Mouse (Mus musculus): ENCODE results near the gene Elobl. TPM values are rescaled to one million over a fixed set of nuclear protein-coding genes. Genes with fewer than 3 reads are reported as not detected.

Gene Elobl
- total RNA-seq, 2 experiments from 2014 or later, result not detected

- no peak for DNase-seq (ENCODE audit: low spot score in 2 of 2)
These were observed 28.8 kb downstream of the Elobl start for GRCm38 (mm10) chr11:88937886-88938285.

- DNase-seq (ENCODE audit: low spot score in 2 of 2), result no peak
These were observed 32.4 kb downstream of the Elobl start for GRCm38 (mm10) chr11:88934089-88935000.

GRCm38 (mm10) chr11:88933030-88933429 lies 33.7 kb downstream of the Elobl start:
- no peak for DNase-seq (ENCODE audit: low spot score in 2 of 2)

GRCm38 (mm10) chr11:88931692-88932530 lies 34.8 kb downstream of the Elobl start:
- DNase-seq (ENCODE audit: low spot score in 2 of 2), result no peak

- DNase-seq (ENCODE audit: low spot score in 2 of 2), result no peak
These were observed 40.2 kb downstream of the Elobl start for GRCm38 (mm10) chr11:88926566-88926965.

Other genes with a start within 250 kb of the Elobl start
- 100 to 1,000 TPM; 116 to 121 TPM for gene Msi2, start 248.4 kb downstream of the Elobl start, total RNA-seq (2021)
- gene Akap1, start 102.3 kb downstream of the Elobl start, total RNA-seq (2021), result 10 to 100 TPM; 38.9 to 39.8 TPM
- gene Scpep1, start 11.5 kb downstream of the Elobl start, total RNA-seq (2021), result 10 to 100 TPM; 17.0 to 17.4 TPM
- 10 to 100 TPM; 16.3 to 19.5 TPM for gene Coil, start 3.3 kb upstream of the Elobl start, total RNA-seq (2021)
- 1 to 10 TPM; 4.0 to 5.2 TPM for gene Trim25, start 32.4 kb upstream of the Elobl start, total RNA-seq (2021)
- 10 to 100 TPM; 36.7 to 39.5 TPM for gene Dgke, start 99.9 kb upstream of the Elobl start, total RNA-seq (2021)
- not detected for gene Gm525, start 106.9 kb upstream of the Elobl start, total RNA-seq (2021)

Data from layer of hippocampus, postnatal 14 days (tissue).